In genomic region chr13:41078690-41079420, GRCm38 (mm10) we compare ENCODE assay signal across 8 mouse cellular contexts. TPM values are rescaled to one million over a fixed set of nuclear protein-coding genes. Genes with fewer than 3 reads are reported as not detected.
DNase-seq lines count a peak whose midpoint lies in the region; ATAC-seq and TF ChIP-seq lines count a peak whose summit lies in the region.

No protein-coding gene starts in this region.

- no peak for TF ChIP-seq CTCF in heart, postnatal 0 days (IDR thresholded peaks at IDR 0.05; ENCODE audit: low read depth)

- no peaks in the 10 kb centered on the region for H3K9me3 ChIP-seq in heart, postnatal 0 days (replicated peaks; ENCODE audit: control insufficient read depth, low read length)
- no peaks in the 10 kb centered on the region for H3K9me3 ChIP-seq in embryonic facial prominence, embryonic 11.5 days (replicated peaks; ENCODE audit: control insufficient read depth, low read length)
- H3K9me3 ChIP-seq in intestine, embryonic 14.5 days (ENCODE audit: control insufficient read depth, low read length), result no peaks in the 10 kb centered on the region

- H3K27me3 ChIP-seq in heart, postnatal 0 days (ENCODE audit: control insufficient read depth, insufficient read depth, low read length), result peaks cover 30% of the 10 kb centered on the region
- no peaks in the 10 kb centered on the region; the same call in 1 of the 2 replicates for H3K27me3 ChIP-seq in embryonic facial prominence, embryonic 11.5 days (ENCODE audit: control insufficient read depth, insufficient read depth, low read length)
- peaks cover 8% of the 10 kb centered on the region for H3K27me3 ChIP-seq in intestine, embryonic 14.5 days (replicated peaks; ENCODE audit: control insufficient read depth, insufficient read depth, low read length)

- ATAC-seq in heart, postnatal 0 days (ENCODE audit: insufficient read depth, low read depth), result no peak
- ATAC-seq in embryonic facial prominence, embryonic 11.5 days (replicated peaks; ENCODE audit: insufficient number of reproducible peaks, low FRiP score, low TSS enrichment, low read depth), result peak; percentile 61
- no peak; the same call in 1 of the 2 replicates for ATAC-seq in intestine, embryonic 14.5 days (replicated peaks; ENCODE audit: low FRiP score, low TSS enrichment, low read depth)

- no peak overlapping the region for H3K27ac ChIP-seq in heart, postnatal 0 days (ENCODE audit: low read depth)
- no peak overlapping the region for H3K27ac ChIP-seq in embryonic facial prominence, embryonic 11.5 days (replicated peaks; ENCODE audit: low read depth, low read length)
- no peak overlapping the region for H3K27ac ChIP-seq in intestine, embryonic 14.5 days (ENCODE audit: low read depth)

- peak overlapping the region; percentile 41 for H3K4me3 ChIP-seq in heart, postnatal 0 days (ENCODE audit: low read depth, low read length)
- peak overlapping the region; percentile 44 for H3K4me3 ChIP-seq in embryonic facial prominence, embryonic 11.5 days (ENCODE audit: low read depth, low read length)
- peak overlapping the region; percentile 43 for H3K4me3 ChIP-seq in intestine, embryonic 14.5 days (ENCODE audit: low read depth, low read length)

- no peaks in the 10 kb centered on the region for H3K36me3 ChIP-seq in heart, postnatal 0 days (replicated peaks; ENCODE audit: control insufficient read depth, insufficient read depth, low read length)
- no peaks in the 10 kb centered on the region for H3K36me3 ChIP-seq in embryonic facial prominence, embryonic 11.5 days (replicated peaks; ENCODE audit: control insufficient read depth, insufficient read depth, low read depth, low read length)
- H3K36me3 ChIP-seq in intestine, embryonic 14.5 days (ENCODE audit: control insufficient read depth, insufficient read depth, low read length), result no peaks in the 10 kb centered on the region

- peak overlapping the region; percentile 61 for H3K4me2 ChIP-seq in heart, postnatal 0 days (ENCODE audit: low read depth, low read length)
- peak overlapping the region; percentile 86 for H3K4me2 ChIP-seq in embryonic facial prominence, embryonic 11.5 days (ENCODE audit: low read depth, low read length)
- peak overlapping the region; percentile 81 for H3K4me2 ChIP-seq in intestine, embryonic 14.5 days (ENCODE audit: low read length)

- 11% methylated on average over 21 of the region's 24 CpGs for WGBS in heart, postnatal 0 days
- WGBS in embryonic facial prominence, embryonic 11.5 days, result 7% methylated on average over 24 of the region's 24 CpGs
- WGBS in intestine, embryonic 14.5 days, result 9% methylated on average over 24 of the region's 24 CpGs

- no peak for TF ChIP-seq EP300 in heart, postnatal 0 days (IDR thresholded peaks at IDR 0.05; ENCODE audit: low read depth)

- intact Hi-C loops in heart, postnatal 10 days (cut with DNase I), result no loop called here

- no peak for DNase-seq in heart, postnatal 0 days (ENCODE audit: low spot score)
- DNase-seq in heart, postnatal 10 days, result no peak
- no peak for DNase-seq in embryonic facial prominence, embryonic 11.5 days (ENCODE audit: low spot score)
- DNase-seq in intestine, embryonic 14.5 days (ENCODE audit: low spot score), result peak; percentile 55
- DNase-seq in neural tube, embryonic 10.5 days (ENCODE audit: extremely low spot score, low spot score), result peak; percentile 23
- no peak for DNase-seq in urinary bladder, postnatal 4 days (ENCODE audit: low spot score in 2 of 2)
- DNase-seq in urinary bladder, postnatal 36 days (ENCODE audit: low spot score in 2 of 2), result no peak
- no peak for DNase-seq in cerebellum, adult 11 months

- H3K9ac ChIP-seq in heart, postnatal 0 days (replicated peaks; ENCODE audit: low read depth, low read length), result no peak overlapping the region
- H3K9ac ChIP-seq in embryonic facial prominence, embryonic 11.5 days (replicated peaks; ENCODE audit: low read length), result peak overlapping the region; percentile 47; the same call in 1 of the 2 replicates
- H3K9ac ChIP-seq in intestine, embryonic 14.5 days (ENCODE audit: low read length), result peak overlapping the region; percentile 43

- peaks cover 4% of the 10 kb centered on the region; the same call in 1 of the 2 replicates for H3K4me1 ChIP-seq in heart, postnatal 0 days (ENCODE audit: control insufficient read depth, insufficient read depth)
- H3K4me1 ChIP-seq in embryonic facial prominence, embryonic 11.5 days (ENCODE audit: control insufficient read depth, insufficient read depth, low read length), result no peaks in the 10 kb centered on the region
- H3K4me1 ChIP-seq in intestine, embryonic 14.5 days (replicated peaks; ENCODE audit: control insufficient read depth, insufficient read depth, low read length), result no peaks in the 10 kb centered on the region

RNA-seq across cellular contexts. Expression of gene Mak, which starts 0.7 kb away (rescaled TPM):
- total RNA-seq in heart, postnatal 0 days (2014; rRNA removed; ENCODE audit: low replicate concordance), result not detected in 2 replicates
- 0.05 and 0.14 TPM in 2 replicates for polyA plus RNA-seq in heart, postnatal 0 days (2015; fragmentation: Nextera tagmentation; extraction: Ambion mirVana)
- total RNA-seq in heart, postnatal 10 days (2021), result not detected
- 0.94 and 1.5 TPM in 2 replicates for polyA plus RNA-seq in embryonic facial prominence, embryonic 11.5 days (2014; fragmentation: Nextera tagmentation; extraction: Ambion mirVana)
- polyA plus RNA-seq in intestine, embryonic 14.5 days (2014; fragmentation: Nextera tagmentation; extraction: Ambion mirVana), result 0.26 and 0.39 TPM in 2 replicates

RNA-seq across cellular contexts. Expression of gene Gcm2, which starts 32.0 kb away (rescaled TPM):
- total RNA-seq in heart, postnatal 0 days (2014; rRNA removed; ENCODE audit: low replicate concordance), result not detected in 2 replicates
- polyA plus RNA-seq in heart, postnatal 0 days (2015; fragmentation: Nextera tagmentation; extraction: Ambion mirVana), result not detected in 2 replicates
- total RNA-seq in heart, postnatal 10 days (2021), result not detected
- polyA plus RNA-seq in embryonic facial prominence, embryonic 11.5 days (2014; fragmentation: Nextera tagmentation; extraction: Ambion mirVana), result not detected in 2 replicates
- polyA plus RNA-seq in intestine, embryonic 14.5 days (2014; fragmentation: Nextera tagmentation; extraction: Ambion mirVana), result not detected in 2 replicates

RNA-seq across cellular contexts. Expression of gene Sycp2l, which starts 35.3 kb away (rescaled TPM):
- not detected in 2 replicates for total RNA-seq in heart, postnatal 0 days (2014; rRNA removed; ENCODE audit: low replicate concordance)
- not detected in 2 replicates for polyA plus RNA-seq in heart, postnatal 0 days (2015; fragmentation: Nextera tagmentation; extraction: Ambion mirVana)
- total RNA-seq in heart, postnatal 10 days (2021), result not detected
- not detected in 2 replicates for polyA plus RNA-seq in embryonic facial prominence, embryonic 11.5 days (2014; fragmentation: Nextera tagmentation; extraction: Ambion mirVana)
- polyA plus RNA-seq in intestine, embryonic 14.5 days (2014; fragmentation: Nextera tagmentation; extraction: Ambion mirVana), result 0.23 and 0.30 TPM in 2 replicates

Comparison
In these comparisons a context has a peak if more than half of its experiments do, and no peak if none do; other contexts are left out.
1. DNase-seq: peak in intestine, embryonic 14.5 days (single experiment) and neural tube, embryonic 10.5 days (single experiment); none in heart, postnatal 0 days (single experiment), heart, postnatal 10 days (0 of 2), embryonic facial prominence, embryonic 11.5 days (single experiment), urinary bladder, postnatal 4 days (0 of 2), urinary bladder, postnatal 36 days (0 of 2) and cerebellum, adult 11 months (single experiment).
2. Peak in every context shown above with its lines, with median percentiles within 50 percentile points of each other: H3K4me2 ChIP-seq and H3K4me3 ChIP-seq.